Mouse (Mus musculus) urinary bladder, postnatal 10 days (tissue): Measurements from ENCODE around the gene Oard1.

ENCODE experiments used
- DNase-seq: peaks from one replicate; pipeline ENCODE4 v3.0.0; 2022; ENCODE audit warnings: low spot score

Gene Oard1

GRCm38 (mm10) chr17:48436487-48436886, 26.7 kb downstream of the Oard1 start:
- DNase-seq = no peak

GRCm38 (mm10) chr17:48437421-48437911, 27.7 kb downstream of the Oard1 start:
- no peak for DNase-seq

- DNase-seq = no peak
Observed at GRCm38 (mm10) chr17:48442745-48443457, 33.1 kb downstream of the Oard1 start.

GRCm38 (mm10) chr17:48443542-48444145, 33.8 kb downstream of the Oard1 start:
- no peak for DNase-seq

GRCm38 (mm10) chr17:48447675-48448074, 37.9 kb downstream of the Oard1 start:
- DNase-seq = no peak

GRCm38 (mm10) chr17:48450666-48451352, 41.0 kb downstream of the Oard1 start:
- DNase-seq = no peak

- DNase-seq = no peak
Observed at GRCm38 (mm10) chr17:48451353-48451675, 41.5 kb downstream of the Oard1 start, which contains the start of gene Tspo2. TSS of gene Tspo2 (minus strand) at chr17:48451522.

GRCm38 (mm10) chr17:48451753-48452444, 42.1 kb downstream of the Oard1 start:
- DNase-seq = no peak

GRCm38 (mm10) chr17:48453489-48453888, 43.7 kb downstream of the Oard1 start:
- DNase-seq = no peak

GRCm38 (mm10) chr17:48454190-48454589, 44.4 kb downstream of the Oard1 start:
- DNase-seq = no peak

GRCm38 (mm10) chr17:48454688-48455087, 44.9 kb downstream of the Oard1 start, which contains the start of gene Unc5cl:
TSS of gene Unc5cl (plus strand) at chr17:48454901.
- no peak for DNase-seq

GRCm38 (mm10) chr17:48455955-48456354, 46.1 kb downstream of the Oard1 start:
- no peak for DNase-seq

- no peak for DNase-seq
Observed at GRCm38 (mm10) chr17:48457971-48458653, 48.3 kb downstream of the Oard1 start.

- no peak for DNase-seq
Observed at GRCm38 (mm10) chr17:48462096-48462495, 52.3 kb downstream of the Oard1 start.

- no peak for DNase-seq
Observed at GRCm38 (mm10) chr17:48463391-48463790, 53.6 kb downstream of the Oard1 start.
